Mouse (Mus musculus) hindbrain, embryonic 14.5 days (tissue): ENCODE data around the gene Smarca2. TPM values are rescaled to one million over a fixed set of nuclear protein-coding genes. Genes with fewer than 3 reads are reported as not detected.
A peak's percentile ranks its signal among the peaks of the same experiment; 100 is the strongest.

Source experiments
- ATAC-seq: fragments of 200-750 bp; cut with Nextera tagmentation; 2 replicates; pipeline ENCODE4 v1.8.0; 2017; ENCODE audit warnings: moderate number of reproducible peaks, mild to moderate bottlenecking, moderate TSS enrichment, moderate library complexity; ENCODE audit not compliant: low FRiP score
- DNase-seq: peaks from one replicate; pipeline ENCODE4 v3.0.0-alpha.2; 2015; ENCODE audit warnings: low spot score
- H3K27ac ChIP-seq: fragments of 300-500 bp; sonication (generic); 2 replicates; pipeline ENCODE4 v1.5.1; 2014; ENCODE audit warnings: mild to moderate bottlenecking, moderate library complexity
- H3K27me3 ChIP-seq: fragments of 300-500 bp; sonication (generic); 2 replicates; pipeline ENCODE4 v1.6.1; 2014; ENCODE audit warnings: mild to moderate bottlenecking, low read length, mixed read lengths; ENCODE audit not compliant: control insufficient read depth, insufficient read depth
- H3K36me3 ChIP-seq: fragments of 300-500 bp; sonication (generic); replicated peaks from 2 replicates; pipeline ENCODE4 v1.6.1; 2014; ENCODE audit not compliant: control insufficient read depth, insufficient read depth
- H3K4me1 ChIP-seq: fragments of 300-500 bp; sonication (generic); replicated peaks from 2 replicates; pipeline ENCODE4 v1.6.1; 2014; ENCODE audit warnings: antibody characterized with exemption, low read length, mixed read lengths; ENCODE audit not compliant: control insufficient read depth, insufficient read depth
- H3K4me2 ChIP-seq: fragments of 300-500 bp; sonication (generic); replicated peaks from 2 replicates; pipeline ENCODE4 v1.6.1; 2014; ENCODE audit warnings: mild to moderate bottlenecking, moderate library complexity
- H3K4me3 ChIP-seq: fragments of 300-500 bp; sonication (generic); replicated peaks from 2 replicates; pipeline ENCODE4 v1.5.1; 2014; ENCODE audit warnings: mild to moderate bottlenecking, low read length
- H3K9ac ChIP-seq: fragments of 300-500 bp; sonication (generic); 2 replicates; pipeline ENCODE4 v1.6.1; 2014
- H3K9me3 ChIP-seq: fragments of 300-500 bp; sonication (generic); 2 replicates; pipeline ENCODE4 v1.6.1; 2016; ENCODE audit warnings: low read length; ENCODE audit not compliant: control insufficient read depth
- WGBS: fragments of 180-500 bp; shearing (Covaris S2); extraction: QIAGEN DNeasy Blood & Tissue Kit; methylation state at CpG from one replicate; pipeline ENCODE4 v1.1.7; 2014; 5-methylcytosine and 5-hydroxymethylcytosine counted together
- polyA plus RNA-seq: library from polyadenylated mRNA; unstranded; fragments of >200 nt; fragmentation: Nextera tagmentation; extraction: Ambion mirVana; gene quantifications from 2 replicates; pipeline ENCODE4 v1.2.1, GENCODE M21; 2014

Smarca2 gene
- polyA plus RNA-seq, 1 experiment from 2014 or later, result 90.7 TPM

- no peaks in the 10 kb centered on the region for H3K9me3 ChIP-seq
- 74% methylated on average over 4 of the region's 4 CpGs for WGBS
- no peak for DNase-seq
- no peak overlapping the region for H3K9ac ChIP-seq
- peaks cover 7% of the 10 kb centered on the region; the same call in 1 of the 2 replicates for H3K4me1 ChIP-seq
- H3K4me2 ChIP-seq, result no peak overlapping the region
- no peaks in the 10 kb centered on the region for H3K36me3 ChIP-seq
- H3K27ac ChIP-seq, result no peak overlapping the region
- H3K27me3 ChIP-seq, result peaks cover 22% of the 10 kb centered on the region
- no peak overlapping the region for H3K4me3 ChIP-seq
- no peak for ATAC-seq
Measured at GRCm38 (mm10) chr19:26612995-26613394, 8.1 kb downstream of the Smarca2 start.

- no peak overlapping the region for H3K27ac ChIP-seq
- no peak overlapping the region for H3K9ac ChIP-seq
- H3K4me2 ChIP-seq, result no peak overlapping the region
- no peak overlapping the region for H3K4me3 ChIP-seq
- H3K4me1 ChIP-seq, result 0 out of 2 replicates have a peak, but pooled peaks cover under 1% of the 10 kb centered on the region
- 82% methylated on average over 5 of the region's 5 CpGs for WGBS
- H3K36me3 ChIP-seq, result no peaks in the 10 kb centered on the region
- H3K9me3 ChIP-seq, result no peaks in the 10 kb centered on the region
- peaks cover 16% of the 10 kb centered on the region for H3K27me3 ChIP-seq
- ATAC-seq, result no peak
- no peak for DNase-seq
Measured at GRCm38 (mm10) chr19:26613665-26614064, 8.8 kb downstream of the Smarca2 start.

- no peak for ATAC-seq
- H3K9me3 ChIP-seq, result no peaks in the 10 kb centered on the region
Measured at GRCm38 (mm10) chr19:26616271-26616670, 11.4 kb downstream of the Smarca2 start.

GRCm38 (mm10) chr19:26617287-26617686, 12.4 kb downstream of the Smarca2 start:
- 95% methylated on average over 5 of the region's 5 CpGs for WGBS
- no peak overlapping the region for H3K27ac ChIP-seq
- H3K4me2 ChIP-seq, result no peak overlapping the region
- no peaks in the 10 kb centered on the region for H3K4me1 ChIP-seq
- H3K27me3 ChIP-seq, result no peaks in the 10 kb centered on the region
- H3K9ac ChIP-seq, result no peak overlapping the region
- H3K4me3 ChIP-seq, result no peak overlapping the region
- ATAC-seq (no peak), DNase-seq (no peak)
- H3K36me3 ChIP-seq, result peaks cover 8% of the 10 kb centered on the region; the same call in 1 of the 2 replicates
- no peaks in the 10 kb centered on the region for H3K9me3 ChIP-seq

More at GRCm38 (mm10) chr19:26616271-26616670, 11.4 kb downstream of the Smarca2 start:
- Histone ChIP-seq H3K27ac (no peak overlapping the region), H3K4me1 (no peaks in the 10 kb centered on the region), H3K36me3 (peaks cover 2% of the 10 kb centered on the region; the same call in 1 of the 2 replicates), H3K9ac (no peak overlapping the region), H3K27me3 (no peaks in the 10 kb centered on the region), H3K4me2 (no peak overlapping the region), H3K4me3 (no peak overlapping the region)
- 42% methylated on average over 1 of the region's 1 CpGs for WGBS
- no peak for DNase-seq

- peaks cover 19% of the 10 kb centered on the region; the same call in 1 of the 2 replicates for H3K36me3 ChIP-seq
- no peak overlapping the region for H3K4me2 ChIP-seq
- 46% methylated on average over 8 of the region's 8 CpGs for WGBS
- ATAC-seq (peak; percentile 31; the same call in 1 of the 2 replicates), DNase-seq (peak; percentile 36)
- H3K27ac ChIP-seq, result 0 out of 2 replicates have a peak overlapping the region, but pooled peaks have one; percentile 10
- H3K4me1 ChIP-seq, result no peaks in the 10 kb centered on the region
- H3K9me3 ChIP-seq, result no peaks in the 10 kb centered on the region
- no peak overlapping the region for H3K9ac ChIP-seq
- H3K4me3 ChIP-seq, result no peak overlapping the region
- H3K27me3 ChIP-seq, result no peaks in the 10 kb centered on the region
Measured at GRCm38 (mm10) chr19:26630712-26631235, 25.9 kb downstream of the Smarca2 start.

GRCm38 (mm10) chr19:26632228-26632627, 27.4 kb downstream of the Smarca2 start:
- no peak overlapping the region for H3K4me2 ChIP-seq
- no peak for DNase-seq
- 92% methylated on average over 5 of the region's 5 CpGs for WGBS
- no peak overlapping the region for H3K27ac ChIP-seq
- H3K4me3 ChIP-seq, result no peak overlapping the region
- no peaks in the 10 kb centered on the region for H3K27me3 ChIP-seq
- H3K4me1 ChIP-seq, result no peaks in the 10 kb centered on the region
- H3K9me3 ChIP-seq, result no peaks in the 10 kb centered on the region
- peaks cover 14% of the 10 kb centered on the region; the same call in 1 of the 2 replicates for H3K36me3 ChIP-seq
- no peak overlapping the region for H3K9ac ChIP-seq
- ATAC-seq, result no peak

GRCm38 (mm10) chr19:26640556-26640955, 35.7 kb downstream of the Smarca2 start:
- no peak overlapping the region for H3K9ac ChIP-seq
- H3K9me3 ChIP-seq, result no peaks in the 10 kb centered on the region
- no peaks in the 10 kb centered on the region for H3K4me1 ChIP-seq
- H3K36me3 ChIP-seq, result 0 out of 2 replicates have a peak, but pooled peaks cover 9% of the 10 kb centered on the region
- H3K4me2 ChIP-seq, result no peak overlapping the region
- 84% methylated on average over 13 of the region's 13 CpGs for WGBS
- no peak overlapping the region for H3K4me3 ChIP-seq
- H3K27me3 ChIP-seq, result no peaks in the 10 kb centered on the region
- DNase-seq, result no peak
- no peak for ATAC-seq
- no peak overlapping the region for H3K27ac ChIP-seq

GRCm38 (mm10) chr19:26641269-26641668, 36.4 kb downstream of the Smarca2 start:
- Histone ChIP-seq H3K4me2 (no peak overlapping the region), H3K36me3 (0 out of 2 replicates have a peak, but pooled peaks cover 9% of the 10 kb centered on the region), H3K27ac (no peak overlapping the region), H3K9me3 (no peaks in the 10 kb centered on the region), H3K4me3 (no peak overlapping the region), H3K4me1 (no peaks in the 10 kb centered on the region), H3K9ac (no peak overlapping the region), H3K27me3 (no peaks in the 10 kb centered on the region)
- 78% methylated on average over 10 of the region's 10 CpGs for WGBS
- ATAC-seq (no peak), DNase-seq (no peak)

- ATAC-seq, result no peak
- 0 out of 2 replicates have a peak, but pooled peaks cover 9% of the 10 kb centered on the region for H3K36me3 ChIP-seq
Measured at GRCm38 (mm10) chr19:26643011-26643410, 38.2 kb downstream of the Smarca2 start.

More at GRCm38 (mm10) chr19:26643011-26643410, 38.2 kb downstream of the Smarca2 start:
- no peak overlapping the region for H3K9ac ChIP-seq
- no peaks in the 10 kb centered on the region for H3K27me3 ChIP-seq
- no peak overlapping the region for H3K27ac ChIP-seq
- WGBS, result 57% methylated on average over 4 of the region's 4 CpGs
- DNase-seq, result no peak
- H3K4me1 ChIP-seq, result no peaks in the 10 kb centered on the region
- no peak overlapping the region for H3K4me2 ChIP-seq
- H3K4me3 ChIP-seq, result no peak overlapping the region
- H3K9me3 ChIP-seq, result no peaks in the 10 kb centered on the region
